Mouse (Mus musculus) forebrain, embryonic 10.5 days (tissue): Measurements from ENCODE around the gene Arhgap33. TPM values are rescaled to one million over a fixed set of nuclear protein-coding genes. Genes with fewer than 3 reads are reported as not detected.
A peak's percentile ranks its signal among the peaks of the same experiment; 100 is the strongest.
"Not testable (repeated sequence)": the region's sequence is repeated elsewhere in the genome, so short reads cannot be mapped to it uniquely, and the experiment has no call there.

ENCODE experiments used
- DNase-seq: peaks from one replicate; pipeline ENCODE4 v3.0.0-alpha.2; 2017; ENCODE audit warnings: low spot score; ENCODE audit errors: extremely low spot score
- H3K27ac ChIP-seq: fragments of 300-500 bp; sonication (generic); 2 replicates; pipeline ENCODE4 v1.5.1; 2016; ENCODE audit warnings: mild to moderate bottlenecking
- H3K27me3 ChIP-seq: fragments of 300-500 bp; sonication (generic); 2 replicates; pipeline ENCODE4 v1.6.1; 2016; ENCODE audit warnings: mild to moderate bottlenecking; ENCODE audit not compliant: poor library complexity, severe bottlenecking
- H3K36me3 ChIP-seq: fragments of 300-500 bp; sonication (generic); replicated peaks from 2 replicates; pipeline ENCODE4 v1.6.1; 2016; ENCODE audit warnings: mild to moderate bottlenecking, moderate library complexity
- H3K4me1 ChIP-seq: fragments of 300-500 bp; sonication (generic); 2 replicates; pipeline ENCODE4 v1.6.1; 2016
- H3K4me3 ChIP-seq: fragments of 300-500 bp; sonication (generic); 2 replicates; pipeline ENCODE4 v1.5.1; 2016; ENCODE audit warnings: mild to moderate bottlenecking, moderate library complexity
- H3K9me3 ChIP-seq: fragments of 300-500 bp; sonication (generic); 2 replicates; pipeline ENCODE4 v1.6.1; 2016; ENCODE audit warnings: mild to moderate bottlenecking, moderate library complexity
- WGBS: fragments of 180-500 bp; shearing (Covaris S2); methylation state at CpG from one replicate; pipeline ENCODE4 v1.1.7; 2016; 5-methylcytosine and 5-hydroxymethylcytosine counted together
- polyA plus RNA-seq: library from polyadenylated mRNA; unstranded; fragments of >200 nt; fragmentation: Nextera tagmentation; extraction: Ambion mirVana; gene quantifications from 2 replicates; pipeline ENCODE4 v1.2.1, GENCODE M21; 2016

Arhgap33 gene
- polyA plus RNA-seq, 1 experiment from 2014 or later: 31.9 TPM

- H3K4me3 ChIP-seq: peak overlapping the region; percentile 11; the same call in 1 of the 2 replicates
- H3K27me3 ChIP-seq: peaks cover 10% of the 10 kb centered on the region
- peaks cover 10% of the 10 kb centered on the region for H3K36me3 ChIP-seq
- no peaks in the 10 kb centered on the region for H3K9me3 ChIP-seq
- H3K4me1 ChIP-seq: peaks cover 22% of the 10 kb centered on the region
- 41% methylated on average over 8 of the region's 8 CpGs for WGBS
- H3K27ac ChIP-seq: 0 out of 2 replicates have a peak overlapping the region, but pooled peaks have one; percentile 25
- no peak for DNase-seq
These were observed 16.5 kb downstream of the Arhgap33 start for GRCm38 (mm10) chr7:30518325-30518724.

DNA sequence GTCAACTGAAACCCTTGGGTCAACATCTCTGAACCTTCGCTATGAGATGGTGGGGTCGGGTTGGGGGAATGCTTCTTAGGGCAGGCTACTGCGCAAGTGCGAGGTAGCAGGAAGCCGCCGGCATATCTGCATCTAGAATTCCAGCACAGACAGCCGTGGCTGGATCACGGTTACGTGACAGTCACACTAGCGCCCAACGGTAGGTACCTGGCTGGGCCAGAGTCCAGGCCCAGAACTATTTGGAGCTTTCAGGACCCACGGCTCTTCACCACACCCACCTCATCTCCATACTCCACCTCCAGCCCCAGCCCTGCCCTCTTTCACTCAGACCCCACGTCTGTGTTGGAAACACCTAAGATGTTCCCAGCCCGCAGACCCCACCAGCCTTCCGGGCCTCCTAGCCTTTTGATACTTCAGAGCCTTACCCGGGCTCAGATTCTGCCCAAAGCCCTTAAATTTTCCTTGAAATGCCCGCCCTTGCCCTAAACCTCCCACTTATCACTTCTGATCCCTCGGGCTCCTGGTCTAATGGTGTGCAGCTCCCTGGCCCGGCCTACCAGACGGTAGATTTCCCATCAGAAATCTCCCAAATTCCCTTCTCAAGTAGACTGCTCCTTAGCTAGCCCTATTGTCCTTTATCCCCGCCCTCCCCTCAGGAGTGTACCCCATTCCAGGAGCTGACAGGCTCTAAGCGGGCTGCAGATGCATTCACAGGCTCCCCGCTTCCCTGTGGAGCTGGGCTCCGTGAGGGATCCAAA is 19.7 kb downstream of the Arhgap33 start:
- Histone ChIP-seq H3K4me3 (no peak overlapping the region), H3K4me1 (peaks cover 8% of the 10 kb centered on the region), H3K36me3 (no peaks in the 10 kb centered on the region), H3K27me3 (peaks cover 6% of the 10 kb centered on the region; the same call in 1 of the 2 replicates), H3K27ac (no peak overlapping the region), H3K9me3 (no peaks in the 10 kb centered on the region)
- no peak for DNase-seq
- 57% methylated on average over 24 of the region's 24 CpGs for WGBS

GRCm38 (mm10) chr7:30508061-30508460 is 26.8 kb downstream of the Arhgap33 start:
- H3K9me3 ChIP-seq: no peaks in the 10 kb centered on the region
- H3K27me3 ChIP-seq: no peaks in the 10 kb centered on the region
- no peak overlapping the region for H3K4me3 ChIP-seq
- DNase-seq: no peak
- H3K27ac ChIP-seq: no peak overlapping the region
- H3K4me1 ChIP-seq: no peaks in the 10 kb centered on the region
- no peaks in the 10 kb centered on the region for H3K36me3 ChIP-seq
- WGBS: 79% methylated on average over 4 of the region's 4 CpGs

DNA sequence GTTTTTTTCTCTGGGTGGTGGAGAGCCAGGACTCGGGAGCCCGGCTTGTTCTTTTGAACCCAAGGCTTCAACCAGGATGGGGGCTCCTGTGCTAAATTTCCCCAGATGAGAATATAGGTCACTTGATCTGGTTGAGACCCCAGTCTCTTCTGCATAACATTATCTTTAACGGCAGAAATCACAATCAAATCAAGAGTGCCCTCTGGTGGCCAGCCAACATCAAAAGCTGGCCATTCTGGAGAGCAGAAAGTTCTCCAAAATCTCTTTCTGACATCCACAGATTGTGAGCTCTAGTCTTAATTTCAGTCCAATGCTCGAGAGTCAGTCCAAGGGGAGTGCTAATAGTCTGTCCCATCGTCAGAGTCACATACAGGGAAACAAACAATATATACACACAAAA is 33.7 kb downstream of the Arhgap33 start:
- H3K9me3 ChIP-seq, H3K27me3 ChIP-seq, H3K36me3 ChIP-seq, H3K4me1 ChIP-seq, DNase-seq, H3K27ac ChIP-seq, H3K4me3 ChIP-seq: not testable (repeated sequence)
- WGBS: 75% methylated on average over 5 of the region's 5 CpGs

GRCm38 (mm10) chr7:30495506-30496042 is 39.3 kb downstream of the Arhgap33 start:
- DNase-seq, H3K36me3 ChIP-seq, H3K4me1 ChIP-seq, H3K9me3 ChIP-seq, H3K27me3 ChIP-seq, H3K4me3 ChIP-seq, H3K27ac ChIP-seq: not testable (repeated sequence)
- 67% methylated on average over 5 of the region's 5 CpGs for WGBS

- Histone ChIP-seq H3K4me1 (peaks cover 4% of the 10 kb centered on the region; the same call in 1 of the 2 replicates), H3K27me3 (no peaks in the 10 kb centered on the region), H3K4me3 (no peak within 1 kb of the TSS), H3K36me3 (no peaks in the 10 kb centered on the region), H3K27ac (no peak within 1 kb of the TSS), H3K9me3 (no peaks in the 10 kb centered on the region)
- WGBS: 67% methylated on average over 11 of the region's 11 CpGs
- DNase-seq: no peak
These were observed 41.4 kb downstream of the Arhgap33 start, which contains the start of gene Prodh2 for GRCm38 (mm10) chr7:30493401-30493931. Gene Prodh2 (plus strand): TSS chr7:30493622.

DNA sequence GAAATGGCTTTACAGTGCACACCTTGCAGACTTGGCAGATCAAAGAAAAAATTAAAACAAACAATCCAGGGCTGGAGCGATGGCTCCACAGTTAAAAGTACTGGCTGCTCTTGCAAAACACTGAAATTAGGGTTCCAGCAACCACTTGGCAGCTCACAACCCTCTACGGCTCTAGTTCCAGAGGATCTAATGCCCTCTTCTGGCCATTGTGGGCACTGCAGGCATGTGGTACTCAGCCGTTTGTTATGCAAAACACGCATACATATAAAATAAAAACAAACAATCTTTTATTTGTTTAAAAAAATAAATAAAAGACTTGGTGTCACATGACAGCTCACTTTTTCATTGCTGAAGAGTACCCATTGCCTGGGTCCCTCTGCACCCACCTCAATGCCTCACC is 42.1 kb downstream of the Arhgap33 start:
- H3K36me3 ChIP-seq: no peaks in the 10 kb centered on the region
- no peak overlapping the region for H3K27ac ChIP-seq
- peaks cover 4% of the 10 kb centered on the region; the same call in 1 of the 2 replicates for H3K4me1 ChIP-seq
- peak; percentile 75 for DNase-seq
- WGBS: 22% methylated on average over 4 of the region's 4 CpGs
- H3K9me3 ChIP-seq: no peaks in the 10 kb centered on the region
- H3K4me3 ChIP-seq: no peak overlapping the region
- no peaks in the 10 kb centered on the region for H3K27me3 ChIP-seq

- Histone ChIP-seq H3K27me3 (no peaks in the 10 kb centered on the region), H3K4me1 (peaks cover 4% of the 10 kb centered on the region; the same call in 1 of the 2 replicates), H3K4me3 (no peak overlapping the region), H3K9me3 (no peaks in the 10 kb centered on the region), H3K36me3 (no peaks in the 10 kb centered on the region), H3K27ac (no peak overlapping the region)
- 16% methylated on average over 6 of the region's 6 CpGs for WGBS
- no peak for DNase-seq
These were observed 43.9 kb downstream of the Arhgap33 start for GRCm38 (mm10) chr7:30490957-30491307.

- 37% methylated on average over 16 of the region's 16 CpGs for WGBS
These were observed 44.5 kb downstream of the Arhgap33 start for GRCm38 (mm10) chr7:30490251-30490956.

GRCm38 (mm10) chr7:30484250-30484649 is 50.6 kb downstream of the Arhgap33 start:
- Histone ChIP-seq H3K9me3 (no peaks in the 10 kb centered on the region), H3K27ac (no peak overlapping the region), H3K36me3 (no peaks in the 10 kb centered on the region), H3K27me3 (no peaks in the 10 kb centered on the region; the same call in 1 of the 2 replicates), H3K4me3 (no peak overlapping the region), H3K4me1 (no peaks in the 10 kb centered on the region)
- WGBS: 19% methylated on average over 8 of the region's 8 CpGs
- DNase-seq: peak; percentile 55

More at GRCm38 (mm10) chr7:30490251-30490956, 44.5 kb downstream of the Arhgap33 start:
- DNase-seq: peak; percentile 42
- no peak overlapping the region for H3K4me3 ChIP-seq
- no peak overlapping the region for H3K27ac ChIP-seq
- H3K9me3 ChIP-seq: no peaks in the 10 kb centered on the region
- no peaks in the 10 kb centered on the region for H3K36me3 ChIP-seq
- no peaks in the 10 kb centered on the region for H3K27me3 ChIP-seq
- H3K4me1 ChIP-seq: peaks cover 4% of the 10 kb centered on the region; the same call in 1 of the 2 replicates

GRCm38 (mm10) chr7:30477415-30478381 is 57.2 kb downstream of the Arhgap33 start:
- H3K27me3 ChIP-seq: peaks cover 4% of the 10 kb centered on the region; the same call in 1 of the 2 replicates
- no peaks in the 10 kb centered on the region for H3K36me3 ChIP-seq
- 14% methylated on average over 29 of the region's 32 CpGs for WGBS
- H3K9me3 ChIP-seq: peaks cover 2% of the 10 kb centered on the region; the same call in 1 of the 2 replicates
- H3K4me1 ChIP-seq: peaks cover 12% of the 10 kb centered on the region
- H3K27ac ChIP-seq: 0 out of 2 replicates have a peak overlapping the region, but pooled peaks have one; percentile 25
- DNase-seq: no peak
- H3K4me3 ChIP-seq: peak overlapping the region; percentile 49

DNA sequence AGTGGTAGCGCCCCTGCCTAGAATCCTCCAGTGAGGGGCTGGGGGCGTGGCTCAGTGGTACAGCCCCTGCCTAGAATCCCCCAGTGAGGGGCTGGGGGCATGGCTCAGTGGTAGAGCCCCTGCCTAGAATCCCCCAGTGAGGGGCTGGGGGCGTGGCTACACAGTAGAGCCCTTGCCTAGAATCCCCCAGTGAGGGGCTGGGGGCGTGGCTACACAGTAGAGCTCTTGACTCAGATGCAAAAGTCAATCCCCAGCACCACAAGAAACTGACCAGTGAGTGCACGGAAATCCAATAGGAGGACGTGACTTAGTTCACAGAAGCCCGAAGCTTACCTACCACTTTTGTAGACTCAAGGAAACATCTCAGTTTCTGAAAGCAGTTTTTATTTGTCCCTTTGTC is 58.7 kb downstream of the Arhgap33 start:
- not testable (repeated sequence) for H3K27me3 ChIP-seq, H3K27ac ChIP-seq, H3K4me3 ChIP-seq, H3K9me3 ChIP-seq, DNase-seq, H3K36me3 ChIP-seq
- 87% methylated on average over 7 of the region's 7 CpGs for WGBS
- H3K4me1 ChIP-seq: peaks cover 12% of the 10 kb centered on the region
